Mouse (Mus musculus) neural tube, embryonic 10.5 days (tissue): ENCODE results near the gene Fam83g.
A peak's percentile ranks its signal among the peaks of the same experiment; 100 is the strongest.

Experiments used
- DNase-seq: peaks from one replicate; pipeline ENCODE4 v3.0.0-alpha.2; 2017; ENCODE audit warnings: low spot score; ENCODE audit errors: extremely low spot score

The Fam83g gene

DNA sequence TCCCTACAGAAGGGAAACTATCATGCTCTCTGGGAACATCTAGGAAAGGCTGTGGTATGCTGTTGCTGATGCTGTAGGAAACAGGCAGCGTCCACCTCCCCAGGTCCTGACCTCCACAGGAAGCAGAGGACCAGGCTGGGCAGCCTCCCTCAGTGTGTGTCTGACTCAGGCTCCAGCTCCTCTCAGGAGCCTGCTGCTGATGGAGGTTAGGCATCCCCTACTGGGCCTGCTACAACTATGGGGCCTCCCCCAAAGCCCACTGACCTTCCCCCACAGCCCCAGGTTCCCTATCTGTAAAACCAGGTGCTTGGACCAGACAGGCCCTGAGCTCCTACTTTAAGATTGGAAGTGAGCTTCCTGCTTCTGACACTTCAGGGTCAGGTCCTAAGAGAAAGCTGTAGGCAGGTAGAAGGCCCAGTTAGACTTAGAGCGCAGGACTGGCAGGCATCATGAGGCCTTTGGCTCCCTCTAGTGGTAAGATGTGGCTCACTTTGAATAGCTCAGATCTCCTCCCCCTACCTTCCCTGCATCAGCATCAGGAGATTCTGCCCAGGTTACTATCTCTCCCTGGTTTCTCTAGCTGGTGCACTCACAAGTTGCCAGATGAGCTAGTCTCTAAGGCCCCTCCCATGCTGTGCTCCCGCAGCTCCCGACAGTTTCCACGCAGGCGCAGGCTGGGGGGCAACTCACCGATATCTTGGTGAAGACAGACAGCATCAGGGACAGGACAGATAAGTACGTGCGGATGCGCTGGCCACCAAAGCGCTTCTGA lies 30.6 kb downstream of the Fam83g start:
- DNase-seq, result peak; percentile 63

- no peak for DNase-seq
Observed at GRCm38 (mm10) chr11:61715130-61715529, 31.2 kb downstream of the Fam83g start.

- DNase-seq, result no peak
Observed at GRCm38 (mm10) chr11:61717990-61718389, 34.1 kb downstream of the Fam83g start.

- no peak for DNase-seq
Observed at GRCm38 (mm10) chr11:61719387-61719786, 35.5 kb downstream of the Fam83g start.

- no peak for DNase-seq
Observed at GRCm38 (mm10) chr11:61719826-61720225, 35.9 kb downstream of the Fam83g start.

DNA sequence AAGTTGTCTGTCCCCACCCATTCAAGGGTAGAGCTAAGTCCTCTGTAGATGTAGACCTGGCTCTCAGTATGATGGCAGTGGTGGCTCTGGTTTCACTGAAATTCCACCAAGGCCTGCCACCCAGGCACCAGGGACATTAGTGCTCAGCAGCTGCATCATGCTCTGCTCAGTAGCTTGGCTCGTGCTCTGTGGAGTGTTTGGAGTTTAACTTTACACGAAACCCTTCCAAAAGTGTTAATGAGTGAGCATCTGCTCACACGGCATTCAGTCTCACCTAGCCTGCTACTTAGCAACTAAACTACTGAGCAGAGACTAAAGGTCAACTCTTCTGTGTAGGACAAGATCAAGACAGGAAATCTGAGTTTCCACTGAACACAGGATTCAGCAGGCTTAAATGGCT lies 36.7 kb downstream of the Fam83g start, which contains the start of gene Slc5a10:
Gene Slc5a10 (minus strand): TSS at position 191 of the 400 bp plus-strand sequence.
- DNase-seq, result no peak

DNA sequence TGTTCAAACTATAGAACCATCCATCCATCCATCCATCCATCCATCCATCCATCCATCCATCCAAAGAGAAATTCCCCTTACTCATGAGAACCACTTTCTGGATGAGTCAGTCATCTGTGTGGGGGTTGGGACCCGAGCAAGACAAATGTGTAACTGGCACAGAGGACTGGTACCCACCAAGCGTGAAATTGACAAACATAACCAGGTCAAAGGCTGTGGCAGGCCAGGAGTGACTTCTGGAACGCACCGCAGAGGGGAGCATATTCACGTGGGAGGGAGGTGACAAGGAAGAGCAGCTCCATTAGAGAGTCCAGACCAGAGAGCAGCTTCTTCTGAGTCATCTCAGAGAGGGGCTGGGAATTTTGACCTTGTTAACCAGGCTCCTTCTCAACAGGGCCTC lies 38.2 kb downstream of the Fam83g start:
- DNase-seq, result no peak

GRCm38 (mm10) chr11:61728037-61728436 lies 44.1 kb downstream of the Fam83g start:
- DNase-seq, result no peak

DNA sequence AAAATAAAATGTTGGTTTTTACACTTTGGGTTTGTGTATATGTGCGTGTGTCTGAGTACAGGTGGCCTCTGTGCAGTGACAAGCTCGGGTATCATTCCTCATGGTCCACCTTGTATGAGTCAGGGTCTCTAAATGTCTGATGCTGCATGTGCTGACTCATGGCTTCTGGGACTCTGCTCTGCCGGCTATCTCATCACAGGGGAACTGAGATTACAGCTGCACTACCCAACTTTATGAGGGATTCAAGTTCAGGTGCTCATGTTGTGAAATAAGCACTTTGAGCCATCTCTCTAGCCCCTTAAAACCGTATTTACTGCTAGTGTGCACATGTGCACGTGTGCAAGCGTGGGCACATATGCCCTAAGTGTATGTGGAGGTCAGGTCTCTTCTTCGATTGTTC lies 48.8 kb downstream of the Fam83g start:
- no peak for DNase-seq

- DNase-seq, result no peak
Observed at GRCm38 (mm10) chr11:61737290-61737689, 53.4 kb downstream of the Fam83g start.

DNA sequence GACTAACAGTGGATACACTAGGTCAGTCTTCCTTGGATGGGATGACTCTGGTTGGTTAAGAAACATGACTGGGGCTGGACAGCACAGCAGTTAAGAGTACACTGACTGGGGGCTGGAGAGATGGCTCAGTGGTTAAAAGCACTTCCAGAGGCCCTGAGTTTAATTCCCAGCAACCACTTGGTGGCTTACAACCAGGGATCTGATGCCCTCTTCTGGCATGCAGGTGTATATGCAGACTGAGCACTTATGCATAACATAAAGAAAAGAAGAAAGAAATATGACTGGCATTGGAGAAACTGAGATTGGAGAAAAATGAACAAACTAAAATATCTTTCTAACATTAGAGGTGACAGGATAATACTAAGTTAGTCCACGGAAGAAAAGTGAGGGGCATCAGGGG lies 56.6 kb downstream of the Fam83g start:
- DNase-seq, result no peak

- DNase-seq, result no peak
Observed at GRCm38 (mm10) chr11:61743768-61744167, 59.9 kb downstream of the Fam83g start.

GRCm38 (mm10) chr11:61744460-61744859 lies 60.6 kb downstream of the Fam83g start:
- no peak for DNase-seq

GRCm38 (mm10) chr11:61745781-61746180 lies 61.9 kb downstream of the Fam83g start:
- no peak for DNase-seq

DNA sequence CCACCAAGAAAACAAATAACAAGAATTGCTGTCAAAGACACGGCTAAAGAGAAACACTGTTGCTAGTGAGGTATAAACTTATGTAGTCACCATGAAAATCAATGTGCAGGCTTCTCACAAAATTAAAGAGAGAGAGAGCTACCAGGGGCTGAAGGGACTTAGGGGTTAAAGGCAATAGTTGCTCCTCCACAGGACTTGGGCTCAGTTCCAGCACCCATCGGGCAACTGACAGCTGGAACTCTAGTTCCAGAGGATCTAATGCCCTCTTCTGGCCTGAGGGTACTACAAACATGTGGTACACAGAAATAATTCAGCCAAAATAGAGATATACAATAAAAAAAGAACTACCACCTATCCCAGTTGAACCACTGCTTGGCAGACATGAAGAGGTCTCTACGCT lies 63.3 kb downstream of the Fam83g start:
- no peak for DNase-seq

DNA sequence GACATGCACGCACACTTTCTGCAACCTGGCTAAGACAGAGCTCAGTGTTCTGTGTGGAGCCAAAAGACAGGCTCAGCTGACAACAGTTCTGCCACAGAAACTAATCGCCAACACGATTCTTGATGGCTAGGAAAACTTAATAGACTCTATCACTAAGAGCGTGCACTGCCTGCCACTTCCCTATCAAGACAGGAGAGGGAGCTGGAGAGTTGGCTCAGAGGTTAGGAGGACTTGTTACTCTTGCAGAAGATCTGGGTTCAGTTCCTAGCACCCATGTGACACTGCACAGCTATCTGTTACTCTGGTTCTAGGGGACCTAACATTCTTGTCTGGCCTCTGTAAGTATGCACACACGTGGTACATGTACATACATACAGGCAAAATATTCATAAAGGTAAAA lies 67.7 kb downstream of the Fam83g start:
- DNase-seq, result no peak

- DNase-seq, result no peak
Observed at GRCm38 (mm10) chr11:61757151-61757550, 73.3 kb downstream of the Fam83g start.
